7 mouse cellular contexts compared by ENCODE assay signal in the genomic region with DNA sequence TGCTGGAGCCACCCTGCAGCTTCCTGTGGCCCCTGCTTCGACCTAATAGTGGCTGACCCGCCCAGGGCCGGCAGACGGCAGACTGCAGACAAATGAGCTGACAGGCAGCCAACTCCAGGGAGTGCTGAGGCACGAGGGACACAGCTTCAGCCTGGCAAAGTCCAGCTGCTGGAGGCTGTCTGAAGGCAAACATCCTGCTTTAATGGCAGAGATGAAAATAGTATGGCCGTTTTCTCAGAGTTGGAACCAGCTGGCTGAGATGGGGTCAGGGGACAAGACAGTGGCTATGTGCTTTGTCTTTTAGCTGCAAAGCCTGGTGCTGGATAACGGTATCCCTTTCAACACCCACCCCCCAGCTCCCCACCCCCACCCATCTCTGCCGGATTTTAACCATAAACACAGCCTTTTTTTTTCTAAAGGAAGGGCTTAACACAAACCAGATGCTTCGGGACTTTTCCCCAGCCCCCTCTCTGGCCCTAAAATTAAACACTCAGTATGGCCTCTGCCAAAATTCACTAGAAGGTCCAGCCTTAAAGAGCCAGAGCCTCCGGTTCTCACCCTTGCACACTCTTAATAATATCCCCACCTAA. TPM values are rescaled to one million over a fixed set of nuclear protein-coding genes. Genes with fewer than 3 reads are reported as not detected.
DNase-seq lines count a peak whose midpoint lies in the region; ATAC-seq lines count a peak whose summit lies in the region.

No protein-coding gene starts in this region.

- H3K4me3 ChIP-seq in intestine, embryonic 16.5 days (ENCODE audit: low read length), result peak overlapping the region; percentile 7; the same call in 1 of the 2 replicates
- no peak overlapping the region for H3K4me3 ChIP-seq in limb, embryonic 11.5 days (ENCODE audit: low read depth, low read length)
- no peak overlapping the region for H3K4me3 ChIP-seq in midbrain, embryonic 13.5 days (replicated peaks)
- H3K4me3 ChIP-seq in stomach, embryonic 16.5 days (replicated peaks; ENCODE audit: low read length), result 0 out of 2 replicates have a peak overlapping the region, but pooled peaks have one; percentile 9

- peaks cover 6% of the 10 kb centered on the region; the same call in 1 of the 2 replicates for H3K36me3 ChIP-seq in intestine, embryonic 16.5 days (ENCODE audit: control insufficient read depth, insufficient read depth, low read length)
- H3K36me3 ChIP-seq in limb, embryonic 11.5 days (ENCODE audit: control insufficient read depth, insufficient read depth, low read length), result peaks cover 2% of the 10 kb centered on the region; the same call in 1 of the 2 replicates
- H3K36me3 ChIP-seq in midbrain, embryonic 13.5 days, result no peaks in the 10 kb centered on the region
- peaks cover 6% of the 10 kb centered on the region for H3K36me3 ChIP-seq in stomach, embryonic 16.5 days (ENCODE audit: control insufficient read depth, insufficient read depth, low read length)

- peaks cover 61% of the 10 kb centered on the region for H3K4me1 ChIP-seq in intestine, embryonic 16.5 days (ENCODE audit: control insufficient read depth, insufficient read depth, low read length)
- peaks cover 57% of the 10 kb centered on the region for H3K4me1 ChIP-seq in limb, embryonic 11.5 days (ENCODE audit: control insufficient read depth, insufficient read depth, low read length)
- H3K4me1 ChIP-seq in midbrain, embryonic 13.5 days (replicated peaks), result peaks cover 39% of the 10 kb centered on the region
- peaks cover 77% of the 10 kb centered on the region for H3K4me1 ChIP-seq in stomach, embryonic 16.5 days (ENCODE audit: control insufficient read depth, insufficient read depth, low read length)

- H3K9me3 ChIP-seq in intestine, embryonic 16.5 days (ENCODE audit: control insufficient read depth, low read length), result 0 out of 2 replicates have a peak, but pooled peaks cover 3% of the 10 kb centered on the region
- H3K9me3 ChIP-seq in limb, embryonic 11.5 days (ENCODE audit: control insufficient read depth, low read length), result no peaks in the 10 kb centered on the region
- 0 out of 2 replicates have a peak, but pooled peaks cover 5% of the 10 kb centered on the region for H3K9me3 ChIP-seq in midbrain, embryonic 13.5 days
- 0 out of 2 replicates have a peak, but pooled peaks cover 2% of the 10 kb centered on the region for H3K9me3 ChIP-seq in stomach, embryonic 16.5 days (replicated peaks; ENCODE audit: control insufficient read depth, low read length)

- H3K27ac ChIP-seq in intestine, embryonic 16.5 days (ENCODE audit: low read length), result peak overlapping the region; percentile 91
- peak overlapping the region; percentile 94 for H3K27ac ChIP-seq in limb, embryonic 11.5 days (replicated peaks; ENCODE audit: low read depth, low read length)
- H3K27ac ChIP-seq in midbrain, embryonic 13.5 days, result peak overlapping the region; percentile 48
- peak overlapping the region; percentile 97 for H3K27ac ChIP-seq in stomach, embryonic 16.5 days (ENCODE audit: low read length)

- H3K4me2 ChIP-seq in intestine, embryonic 16.5 days (ENCODE audit: low read depth, low read length), result peak overlapping the region; percentile 37
- peak overlapping the region; percentile 44 for H3K4me2 ChIP-seq in limb, embryonic 11.5 days (ENCODE audit: low read depth, severe bottlenecking)
- H3K4me2 ChIP-seq in midbrain, embryonic 13.5 days (replicated peaks), result peak overlapping the region; percentile 4; the same call in 1 of the 2 replicates
- H3K4me2 ChIP-seq in stomach, embryonic 16.5 days (ENCODE audit: low read depth, low read length), result peak overlapping the region; percentile 45

- peak overlapping the region; percentile 59 for H3K9ac ChIP-seq in intestine, embryonic 16.5 days (ENCODE audit: low read depth, low read length)
- no peak overlapping the region; the same call in 1 of the 2 replicates for H3K9ac ChIP-seq in limb, embryonic 11.5 days (ENCODE audit: low read length)
- H3K9ac ChIP-seq in midbrain, embryonic 13.5 days (replicated peaks), result 0 out of 2 replicates have a peak overlapping the region, but pooled peaks have one; percentile 33
- H3K9ac ChIP-seq in stomach, embryonic 16.5 days (ENCODE audit: low read length), result peak overlapping the region; percentile 60; the same call in 1 of the 2 replicates

- 6% methylated on average over 10 of the region's 10 CpGs for WGBS in intestine, embryonic 16.5 days
- WGBS in limb, embryonic 11.5 days, result 1% methylated on average over 10 of the region's 10 CpGs
- WGBS in midbrain, embryonic 13.5 days, result 5% methylated on average over 10 of the region's 10 CpGs
- WGBS in stomach, embryonic 16.5 days, result 4% methylated on average over 10 of the region's 10 CpGs

- no peaks in the 10 kb centered on the region for H3K27me3 ChIP-seq in intestine, embryonic 16.5 days (replicated peaks; ENCODE audit: control insufficient read depth, insufficient read depth, low read length)
- H3K27me3 ChIP-seq in limb, embryonic 11.5 days (ENCODE audit: control insufficient read depth, insufficient read depth, low read length), result no peaks in the 10 kb centered on the region
- no peaks in the 10 kb centered on the region for H3K27me3 ChIP-seq in midbrain, embryonic 13.5 days
- H3K27me3 ChIP-seq in stomach, embryonic 16.5 days (ENCODE audit: control insufficient read depth, insufficient read depth, low read length), result no peaks in the 10 kb centered on the region

- peak; percentile 93 for ATAC-seq in intestine, embryonic 16.5 days
- peak; percentile 81 for ATAC-seq in limb, embryonic 11.5 days (ENCODE audit: insufficient number of reproducible peaks, low FRiP score, low TSS enrichment, low read depth)
- peak; percentile 70; the same call in 1 of the 2 replicates for ATAC-seq in midbrain, embryonic 13.5 days
- peak; percentile 93 for ATAC-seq in stomach, embryonic 16.5 days (ENCODE audit: insufficient read depth, low FRiP score)

- DNase-seq in adrenal gland, postnatal 36 days, result peak; percentile 81 to 85
- DNase-seq in embryo, embryonic 11.5 days (ENCODE audit: low read depth, low spot score), result peak; percentile 52
- DNase-seq in gastrocnemius, postnatal 4 days (ENCODE audit: low spot score in 2 of 2), result peak; percentile 57 to 88
- DNase-seq in limb, embryonic 11.5 days (ENCODE audit: low spot score), result peak; percentile 82

RNA-seq across cellular contexts. Expression of gene Actn1, which starts 30.0 kb away (rescaled TPM):
- total RNA-seq in adrenal gland, postnatal 36 days (2021), result 10 to 100 TPM; 31.2 to 46.1 TPM
- total RNA-seq in gastrocnemius, postnatal 4 days (2021), result 10 to 100 TPM; 46.3 to 57.4 TPM
- 44.5 and 46.8 TPM in 2 replicates for polyA plus RNA-seq in intestine, embryonic 16.5 days (2015; fragmentation: Nextera tagmentation; extraction: Ambion mirVana)
- polyA plus RNA-seq in limb, embryonic 11.5 days (2014; fragmentation: Nextera tagmentation; extraction: Ambion mirVana), result 46.0 and 49.2 TPM in 2 replicates
- 5.5 and 7.3 TPM in 2 replicates for polyA plus RNA-seq in midbrain, embryonic 13.5 days (2015; fragmentation: Nextera tagmentation; extraction: Ambion mirVana)
- polyA plus RNA-seq in stomach, embryonic 16.5 days (2015; fragmentation: Nextera tagmentation; extraction: Ambion mirVana), result 51.2 and 52.7 TPM in 2 replicates

Comparison
In these comparisons a context has a peak if more than half of its experiments do, and no peak if none do; other contexts are left out.
1. H3K4me3 ChIP-seq: peak in intestine, embryonic 16.5 days (single experiment) and stomach, embryonic 16.5 days (single experiment); none in limb, embryonic 11.5 days (single experiment) and midbrain, embryonic 13.5 days (single experiment).
2. Peak in every context shown above with its lines, with median percentiles within 50 percentile points of each other: DNase-seq, ATAC-seq, H3K27ac ChIP-seq and H3K4me2 ChIP-seq.